Mouse (Mus musculus) WW6 (cell line): Measurements from ENCODE around the gene Tmem59l.
"Not testable (repeated sequence)": the region's sequence is repeated elsewhere in the genome, so short reads cannot be mapped to it uniquely, and the experiment has no call there.

Source experiments
- DNase-seq: peaks from one replicate; pipeline ENCODE4 v3.0.0-alpha.2; 2013; ENCODE audit warnings: low read depth, low spot score

Tmem59l gene

GRCm38 (mm10) chr8:70486941-70487520 lies at the start of gene Tmem59l:
Gene Tmem59l, minus strand, starts transcription at chr8:70487358.
- no peak for DNase-seq

- no peak for DNase-seq
Observed at GRCm38 (mm10) chr8:70535701-70536100, 48.5 kb upstream of the Tmem59l start.

GRCm38 (mm10) chr8:70535221-70535620 lies 48.1 kb upstream of the Tmem59l start:
- no peak for DNase-seq

GRCm38 (mm10) chr8:70534281-70534680 lies 47.1 kb upstream of the Tmem59l start:
- DNase-seq, result no peak

- DNase-seq, result no peak
Observed at GRCm38 (mm10) chr8:70530314-70530713, 43.2 kb upstream of the Tmem59l start.

- no peak for DNase-seq
Observed at GRCm38 (mm10) chr8:70529741-70530161, 42.6 kb upstream of the Tmem59l start.

GRCm38 (mm10) chr8:70529299-70529698 lies 42.1 kb upstream of the Tmem59l start:
- DNase-seq, result no peak

GRCm38 (mm10) chr8:70528182-70528797 lies 41.1 kb upstream of the Tmem59l start:
- no peak for DNase-seq

- DNase-seq, result peak; percentile 91
Observed at GRCm38 (mm10) chr8:70527512-70528181, 40.5 kb upstream of the Tmem59l start, which contains the start of the genes Fkbp8 and Kxd1. Gene Fkbp8, plus strand, starts transcription at chr8:70527724. Gene Kxd1, minus strand, starts transcription at chr8:70527956.

GRCm38 (mm10) chr8:70527111-70527511 lies 40.0 kb upstream of the Tmem59l start:
- no peak for DNase-seq

- peak; percentile 99 for DNase-seq
Observed at GRCm38 (mm10) chr8:70522592-70523403, 35.6 kb upstream of the Tmem59l start.

GRCm38 (mm10) chr8:70519606-70520005 lies 32.4 kb upstream of the Tmem59l start:
- no peak for DNase-seq

- DNase-seq, result no peak
Observed at GRCm38 (mm10) chr8:70519043-70519442, 31.9 kb upstream of the Tmem59l start.

- DNase-seq, result no peak
Observed at GRCm38 (mm10) chr8:70517940-70518643, 30.9 kb upstream of the Tmem59l start.

GRCm38 (mm10) chr8:70513441-70513840 lies 26.3 kb upstream of the Tmem59l start:
- no peak for DNase-seq

- DNase-seq, result no peak
Observed at GRCm38 (mm10) chr8:70512253-70512903, 25.2 kb upstream of the Tmem59l start.

GRCm38 (mm10) chr8:70511770-70512169 lies 24.6 kb upstream of the Tmem59l start:
- DNase-seq, result no peak

- not testable (repeated sequence) for DNase-seq
Observed at GRCm38 (mm10) chr8:70511174-70511573, 24.0 kb upstream of the Tmem59l start.

- DNase-seq, result peak; percentile 97
Observed at GRCm38 (mm10) chr8:70510228-70510915, 23.2 kb upstream of the Tmem59l start, which contains the start of gene Uba52. Gene Uba52, minus strand, starts transcription at chr8:70510801.
